Mouse (Mus musculus) spleen, adult 2 months (tissue): ENCODE data around the gene Gpi1. TPM values are rescaled to one million over a fixed set of nuclear protein-coding genes. Genes with fewer than 3 reads are reported as not detected.

ENCODE experiments used
- DNase-seq, 2 experiments: peaks; one replicate each; pipeline versions ENCODE4 v3.0.0 to v3.0.0-alpha.2; 2012 to 2021; ENCODE audit warnings: low spot score in 2 of 2, low read depth in 1 of 2
- H3K27ac ChIP-seq: fragments of 200-500 bp; 2 replicates; pipeline ENCODE4 v1.5.1; 2012; ENCODE audit warnings: low read length, inconsistent platforms; ENCODE audit not compliant: insufficient read depth
- H3K27me3 ChIP-seq: fragments of 200-500 bp; 2 replicates; pipeline ENCODE4 v1.6.1; 2012; ENCODE audit warnings: mild to moderate bottlenecking, moderate library complexity, low read length, inconsistent platforms; ENCODE audit not compliant: control insufficient read depth, insufficient read depth
- H3K36me3 ChIP-seq: fragments of 200-500 bp; 2 replicates; pipeline ENCODE4 v1.6.1; 2012; ENCODE audit warnings: mild to moderate bottlenecking, low read length, inconsistent platforms; ENCODE audit not compliant: control insufficient read depth, insufficient read depth
- H3K4me1 ChIP-seq: fragments of 200-500 bp; 2 replicates; pipeline ENCODE4 v1.6.1; 2011; ENCODE audit warnings: inconsistent platforms; ENCODE audit not compliant: control insufficient read depth, insufficient read depth, insufficient read length
- H3K4me3 ChIP-seq: fragments of 200-500 bp; 2 replicates; pipeline ENCODE4 v1.5.1; 2011; ENCODE audit warnings: mild to moderate bottlenecking, inconsistent platforms; ENCODE audit not compliant: insufficient read depth, insufficient read length; ENCODE audit errors: extremely low read depth
- CTCF ChIP-seq: fragments of 200-500 bp; IDR thresholded peaks from 2 replicates; pipeline ENCODE4 v1.5.1; 2011; ENCODE audit warnings: mild to moderate bottlenecking, inconsistent platforms; ENCODE audit not compliant: insufficient read depth, insufficient read length, insufficient replicate concordance; ENCODE audit errors: extremely low read depth
- POLR2A ChIP-seq: fragments of 200-500 bp; IDR thresholded peaks from 2 replicates; pipeline ENCODE4 v1.6.1; 2011; ENCODE audit warnings: low read depth, low read length, inconsistent platforms
- WGBS: fragments of 180-500 bp; shearing (Covaris S2); methylation state at CpG from one replicate; pipeline ENCODE4 v1.1.7; 2018; 5-methylcytosine and 5-hydroxymethylcytosine counted together
- polyA plus RNA-seq: library from polyadenylated mRNA; depleted of rRNA; stranded (reverse); fragments of >200 nt; gene quantifications from 2 replicates; pipeline ENCODE4 v1.2.3, GENCODE M21; 2012; rRNA removed

Gpi1 gene
- polyA plus RNA-seq, 1 experiment, result 116 TPM

GRCm38 (mm10) chr7:34159167-34159566 is 71.0 kb downstream of the Gpi1 start:
- WGBS, result 93% methylated on average over 3 of the region's 3 CpGs
- Histone ChIP-seq H3K36me3 (peaks cover 66% of the 10 kb centered on the region), H3K27ac (no peak overlapping the region), H3K4me3 (no peak overlapping the region), H3K4me1 (no peaks in the 10 kb centered on the region), H3K27me3 (no peaks in the 10 kb centered on the region)
- DNase-seq, result no peak
- TF ChIP-seq POLR2A, result no peak
- TF ChIP-seq CTCF, result no peak

DNA sequence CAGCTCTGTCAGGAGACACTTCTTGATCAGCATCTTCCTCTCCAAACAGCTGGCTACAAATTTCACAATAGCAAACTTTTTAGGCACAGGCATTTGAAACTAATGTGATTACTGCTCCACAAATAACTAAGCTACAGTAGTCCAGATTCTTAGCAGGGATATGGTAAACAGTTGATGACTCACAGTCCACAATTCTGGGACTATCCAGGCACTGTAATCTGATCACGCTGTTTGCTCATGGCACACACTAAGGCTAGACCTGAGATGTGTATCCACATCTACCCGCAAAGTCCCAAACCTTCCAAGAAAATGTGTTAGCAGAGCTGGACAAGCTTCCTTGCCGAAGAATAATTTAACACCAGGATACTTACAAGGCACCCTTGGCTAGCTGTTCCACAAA is 72.1 kb downstream of the Gpi1 start:
- DNase-seq, result no peak
- H3K4me3 ChIP-seq, result no peak overlapping the region
- peaks cover 66% of the 10 kb centered on the region for H3K36me3 ChIP-seq
- 97% methylated on average over 3 of the region's 3 CpGs for WGBS
- no peaks in the 10 kb centered on the region for H3K27me3 ChIP-seq
- H3K4me1 ChIP-seq, result no peaks in the 10 kb centered on the region
- TF ChIP-seq CTCF, result no peak
- TF ChIP-seq POLR2A, result no peak
- no peak overlapping the region for H3K27ac ChIP-seq

Other genes starting within 250 kb of the Gpi1 start
- gene Scgb2b27, start 216.4 kb downstream of the Gpi1 start, polyA plus RNA-seq, result not detected in 2 replicates
- not detected in 2 replicates for gene Scgb1b27, start 208.9 kb downstream of the Gpi1 start, polyA plus RNA-seq
- not detected in 2 replicates for gene Scgb1b30, start 134.9 kb downstream of the Gpi1 start, polyA plus RNA-seq
- gene Wtip, start 97.1 kb downstream of the Gpi1 start, polyA plus RNA-seq, result 7.1 and 10.0 TPM in 2 replicates
- gene Uba2, start 60.7 kb downstream of the Gpi1 start, polyA plus RNA-seq, result 24.7 and 29.6 TPM in 2 replicates
- 20.2 and 25.7 TPM in 2 replicates for gene Pdcd2l, start 33.7 kb downstream of the Gpi1 start, polyA plus RNA-seq
- not detected in 2 replicates for gene Gm6096, start 20.7 kb upstream of the Gpi1 start, polyA plus RNA-seq
- 22.9 and 23.6 TPM in 2 replicates for gene 4931406P16Rik, start 83.2 kb upstream of the Gpi1 start, polyA plus RNA-seq
- 33.6 and 37.1 TPM in 2 replicates for gene Lsm14a, start 163.0 kb upstream of the Gpi1 start, polyA plus RNA-seq